Mouse (Mus musculus) MEL (cell line): ENCODE measurements around the gene Fkbp2. TPM values are rescaled to one million over a fixed set of nuclear protein-coding genes. Genes with fewer than 3 reads are reported as not detected.
A peak's percentile ranks its signal among the peaks of the same experiment; 100 is the strongest.

ENCODE experiments used
- DNase-seq: peaks from one replicate; pipeline ENCODE4 v3.0.0; 2011; ENCODE audit warnings: low read depth, low spot score
- H3K27ac ChIP-seq: 2 replicates; pipeline ENCODE4 v1.5.1; 2012; ENCODE audit warnings: low read depth, mild to moderate bottlenecking, control low read depth, low read length, moderate library complexity; ENCODE audit not compliant: control insufficient read depth
- H3K27me3 ChIP-seq, 2 experiments: fragments of 150-350 bp in 1 of 2; sonication (generic) in 1 of 2; 2 replicates each; pipeline ENCODE4 v1.6.1; 2012; ENCODE audit warnings: low read length in 2 of 2, mild to moderate bottlenecking in 2 of 2, improper control_type of control experiment in 1 of 2, moderate library complexity in 1 of 2; ENCODE audit not compliant: insufficient read depth in 2 of 2, control insufficient read depth in 1 of 2
- H3K36me3 ChIP-seq, 2 experiments: 2 replicates each; pipeline ENCODE4 v1.6.1; 2012 to 2014; ENCODE audit warnings: low read length in 2 of 2, improper control_type of control experiment in 1 of 2, inconsistent platforms in 1 of 2, mild to moderate bottlenecking in 1 of 2; ENCODE audit not compliant: insufficient read depth in 2 of 2, control insufficient read depth in 1 of 2
- H3K4me1 ChIP-seq, 2 experiments: fragments of 150-350 bp in 1 of 2; sonication (generic) in 1 of 2; 2 replicates each; pipeline ENCODE4 v1.6.1; 2012; ENCODE audit warnings: low read length in 2 of 2, improper control_type of control experiment in 1 of 2, mild to moderate bottlenecking in 1 of 2; ENCODE audit not compliant: insufficient read depth in 2 of 2, control insufficient read depth in 1 of 2
- H3K4me3 ChIP-seq, 2 experiments: fragments of 150-350 bp in 1 of 2; sonication (generic) in 1 of 2; 2 replicates each; pipeline ENCODE4 v1.5.1; 2012; ENCODE audit warnings: low read depth in 2 of 2, low read length in 2 of 2, mild to moderate bottlenecking in 2 of 2, moderate library complexity in 2 of 2, control low read depth in 1 of 2, improper control_type of control experiment in 1 of 2; ENCODE audit not compliant: control insufficient read depth in 1 of 2, insufficient read depth in 1 of 2
- H3K79me2 ChIP-seq: 2 replicates; pipeline ENCODE4 v1.6.1; 2012; ENCODE audit warnings: mild to moderate bottlenecking, low read length, moderate library complexity; ENCODE audit not compliant: control insufficient read depth, poor library complexity, insufficient read depth
- H3K9ac ChIP-seq: 2 replicates; pipeline ENCODE4 v1.6.1; 2012; ENCODE audit warnings: low read depth, mild to moderate bottlenecking, control low read depth, low read length, moderate library complexity; ENCODE audit not compliant: control insufficient read depth, poor library complexity, severe bottlenecking
- H3K9me3 ChIP-seq: fragments of 150-350 bp; sonication (generic); replicated peaks from 2 replicates; pipeline ENCODE4 v1.6.1; 2012; ENCODE audit warnings: mild to moderate bottlenecking, low read length, improper control_type of control experiment, moderate library complexity; ENCODE audit not compliant: insufficient read depth
- CHD2 ChIP-seq: IDR thresholded peaks from 2 replicates; pipeline ENCODE4 v1.6.1; 2011; ENCODE audit warnings: low read length, improper control_type of control experiment
- CTCF ChIP-seq, 3 experiments: IDR thresholded peaks in 2 of 3; conservative IDR thresholded peaks in 1 of 3; 2 replicates each; pipeline ENCODE4 v1.5.1; 2011 to 2012; ENCODE audit warnings: low read length in 3 of 3, low read depth in 2 of 3, mild to moderate bottlenecking in 2 of 3, improper control_type of control experiment in 1 of 3, inconsistent platforms in 1 of 3, mixed read lengths in 1 of 3, moderate library complexity in 1 of 3; ENCODE audit not compliant: control insufficient read depth in 1 of 3, insufficient read depth in 1 of 3, poor library complexity in 1 of 3, severe bottlenecking in 1 of 3
- ELF1 ChIP-seq: IDR thresholded peaks from 2 replicates; pipeline ENCODE4 v1.6.1; 2014; ENCODE audit warnings: low read depth, mild to moderate bottlenecking, inconsistent platforms, low read length, improper control_type of control experiment, moderate library complexity
- ETS1 ChIP-seq: IDR thresholded peaks from 2 replicates; pipeline ENCODE4 v1.6.1; 2012; ENCODE audit warnings: low read depth, mild to moderate bottlenecking, inconsistent platforms, low read length, improper control_type of control experiment, moderate library complexity
- HCFC1 ChIP-seq: IDR thresholded peaks from 2 replicates; pipeline ENCODE4 v1.6.1; 2012; ENCODE audit warnings: low read depth, mild to moderate bottlenecking, inconsistent platforms, low read length, improper control_type of control experiment, moderate library complexity
- KAT2A ChIP-seq: conservative IDR thresholded peaks from 2 replicates; pipeline ENCODE4 v1.6.1; 2012; ENCODE audit warnings: low read depth, low read length, improper control_type of control experiment, inconsistent platforms
- MAZ ChIP-seq: IDR thresholded peaks from 2 replicates; pipeline ENCODE4 v1.6.1; 2012; ENCODE audit warnings: low read depth, mild to moderate bottlenecking, inconsistent platforms, low read length, improper control_type of control experiment
- MXI1 ChIP-seq: IDR thresholded peaks from 2 replicates; pipeline ENCODE4 v1.6.1; 2011; ENCODE audit warnings: mild to moderate bottlenecking, low read depth, low read length, improper control_type of control experiment
- MYB ChIP-seq: IDR thresholded peaks from 2 replicates; pipeline ENCODE4 v1.6.1; 2011; ENCODE audit warnings: mild to moderate bottlenecking, low read depth, low read length, improper control_type of control experiment
- MYC ChIP-seq: IDR thresholded peaks from 2 replicates; pipeline ENCODE4 v1.6.1; 2011; ENCODE audit warnings: low read depth, mild to moderate bottlenecking, low read length, improper control_type of control experiment, moderate library complexity
- NRF1 ChIP-seq: IDR thresholded peaks from 2 replicates; pipeline ENCODE4 v1.6.1; 2014; ENCODE audit warnings: low read depth, mild to moderate bottlenecking, inconsistent platforms, low read length, improper control_type of control experiment, moderate library complexity; ENCODE audit not compliant: poor library complexity, insufficient read depth, severe bottlenecking
- POLR2A ChIP-seq, 2 experiments: IDR thresholded peaks; 2 replicates each; pipeline ENCODE4 v1.6.1; 2011 to 2012; ENCODE audit warnings: low read length in 2 of 2, mild to moderate bottlenecking in 2 of 2, control low read depth in 1 of 2, improper control_type of control experiment in 1 of 2, low read depth in 1 of 2, moderate library complexity in 1 of 2; ENCODE audit not compliant: control insufficient read depth in 1 of 2, insufficient read depth in 1 of 2, poor library complexity in 1 of 2
- RCOR1 ChIP-seq: IDR thresholded peaks from 2 replicates; pipeline ENCODE4 v1.6.1; 2012; ENCODE audit warnings: low read depth, mild to moderate bottlenecking, inconsistent platforms, low read length, improper control_type of control experiment
- SIN3A ChIP-seq: IDR thresholded peaks from 2 replicates; pipeline ENCODE4 v1.6.1; 2012; ENCODE audit warnings: low read length, improper control_type of control experiment, inconsistent platforms
- SMC3 ChIP-seq: IDR thresholded peaks from 2 replicates; pipeline ENCODE4 v1.6.1; 2011; ENCODE audit warnings: low read depth, low read length, improper control_type of control experiment
- TCF12 ChIP-seq: IDR thresholded peaks from 2 replicates; pipeline ENCODE4 v1.6.1; 2014; ENCODE audit warnings: low read depth, mild to moderate bottlenecking, inconsistent platforms, low read length, improper control_type of control experiment, moderate library complexity
- USF1 ChIP-seq: IDR thresholded peaks from 2 replicates; pipeline ENCODE4 v1.6.1; 2014; ENCODE audit warnings: low read depth, mild to moderate bottlenecking, inconsistent platforms, low read length, improper control_type of control experiment, moderate library complexity
- ZKSCAN1 ChIP-seq: IDR thresholded peaks from 2 replicates; pipeline ENCODE4 v1.6.1; 2012; ENCODE audit warnings: low read depth, mild to moderate bottlenecking, inconsistent platforms, low read length, improper control_type of control experiment, moderate library complexity
- ZMIZ1 ChIP-seq: IDR thresholded peaks from 2 replicates; pipeline ENCODE4 v1.6.1; 2012; ENCODE audit warnings: low read depth, mild to moderate bottlenecking, inconsistent platforms, low read length, improper control_type of control experiment, moderate library complexity
- polyA plus RNA-seq, 2 experiments: library from polyadenylated mRNA; stranded (reverse) in 1 of 2; unstranded in 1 of 2; fragments of >175 nt in 1 of 2; fragments of >200 nt in 1 of 2; gene quantifications; 2 replicates each; pipeline versions ENCODE4 v1.2.1 to v1.2.4; 2012; ENCODE audit warnings: low replicate concordance in 2 of 2, low read depth in 1 of 2; ENCODE audit not compliant: insufficient read length in 2 of 2, insufficient read depth in 1 of 2, missing spikeins in 1 of 2
- total RNA-seq: library from RNA; depleted of rRNA; stranded (reverse); fragments of 300-350 nt; gene quantifications from 2 replicates; pipeline ENCODE4 v1.2.3, GENCODE M21; 2012

Gene Fkbp2
- total and polyA plus RNA-seq, 3 experiments: 53.9 to 167 TPM; not detected in 1

GRCm38 (mm10) chr19:6983621-6984020 lies 3.3 kb upstream of the Fkbp2 start:
- Histone ChIP-seq H3K9me3 (no peaks in the 10 kb centered on the region), H3K4me3 (no peak overlapping the region), H3K4me1 (peaks cover 11 to 22% of the 10 kb centered on the region in 2 experiments), H3K36me3 (peaks cover 0 to 15% of the 10 kb centered on the region in 2 experiments; a peak in 2 of 4 replicates), H3K27me3 (no peaks in the 10 kb centered on the region), H3K27ac (no peak overlapping the region), H3K79me2 (peaks cover 13% of the 10 kb centered on the region; the same call in 1 of the 2 replicates), H3K9ac (no peak overlapping the region)
- TF ChIP-seq RCOR1 (no peak), ZKSCAN1 (no peak), CHD2 (no peak), MXI1 (no peak)
- DNase-seq: no peak

GRCm38 (mm10) chr19:6981465-6981864 lies 1.2 kb upstream of the Fkbp2 start:
- no peak for DNase-seq
- peak overlapping the region in 1 of 2 experiments; percentile 60; a peak in 2 of 4 replicates for H3K4me3 ChIP-seq
- TF ChIP-seq USF1 (no peak), KAT2A (no peak), NRF1 (no peak), ETS1 (no peak), HCFC1 (no peak), MAZ (no peak), ZMIZ1 (0 out of 2 replicates have a peak, but pooled peaks have one; percentile 4)
- TF ChIP-seq, all 39 proteins: peak for 1
- no peak overlapping the region for H3K27ac ChIP-seq
- H3K36me3 ChIP-seq: peaks cover 0 to 24% of the 10 kb centered on the region in 2 experiments; a peak in 2 of 4 replicates
- no peaks in the 10 kb centered on the region for H3K27me3 ChIP-seq
- H3K9me3 ChIP-seq: no peaks in the 10 kb centered on the region
- peaks cover under 1 to 22% of the 10 kb centered on the region in 2 experiments for H3K4me1 ChIP-seq
- peak overlapping the region; percentile 75 for H3K9ac ChIP-seq
- peaks cover 26% of the 10 kb centered on the region for H3K79me2 ChIP-seq

- Histone ChIP-seq H3K9ac (peak overlapping the region; percentile 74), H3K27ac (peak overlapping the region; percentile 45), H3K79me2 (peaks cover 39% of the 10 kb centered on the region), H3K4me1 (peaks cover 0 to 19% of the 10 kb centered on the region in 2 experiments; a peak in 2 of 4 replicates), H3K27me3 (no peaks in the 10 kb centered on the region), H3K9me3 (no peaks in the 10 kb centered on the region), H3K36me3 (peaks cover 0 to 23% of the 10 kb centered on the region in 2 experiments; a peak in 2 of 4 replicates), H3K4me3 (peak overlapping the region; percentile 56 to 60)
- peak; percentile 99 for DNase-seq
- peak; percentile 38 for TF ChIP-seq SMC3
- TF ChIP-seq SIN3A: peak; percentile 54; the same call in 1 of the 2 replicates
- no peak for TF ChIP-seq MYC
- TF ChIP-seq MYB: no peak
- TF ChIP-seq ELF1: no peak
- peak in 1 of 2 experiments; percentile 40; a peak in 2 of 4 replicates for TF ChIP-seq POLR2A (IDR thresholded peaks at IDR 0.05; ENCODE audit: control insufficient read depth in 1 of 2, insufficient read depth in 1 of 2, low read depth in 1 of 2, low read length in 2 of 2, poor library complexity in 1 of 2)
- TF ChIP-seq ZMIZ1: 0 out of 2 replicates have a peak, but pooled peaks have one; percentile 46
- 0 out of 2 replicates have a peak, but pooled peaks have one; percentile 25 for TF ChIP-seq TCF12
- TF ChIP-seq NRF1: 0 out of 2 replicates have a peak, but pooled peaks have one; percentile 37
- 0 out of 2 replicates have a peak, but pooled peaks have one; percentile 50 for TF ChIP-seq MAZ
- TF ChIP-seq CTCF (IDR thresholded peaks at IDR 0.05 in 2 of 3, conservative IDR thresholded peaks at IDR 0.05 in 1 of 3; ENCODE audit: control insufficient read depth in 1 of 3, insufficient read depth in 1 of 3, low read depth in 2 of 3, low read length in 3 of 3, poor library complexity in 1 of 3, severe bottlenecking in 1 of 3): peak; percentile 54 to 86 (median 55)
Observed at GRCm38 (mm10) chr19:6979486-6980380, 568 bp downstream of the Fkbp2 start.
